ENCODE assay signal across 29 mouse cellular contexts in genomic region chr5:106612151-106612550, GRCm38 (mm10). TPM values are rescaled to one million over a fixed set of nuclear protein-coding genes. Genes with fewer than 3 reads are reported as not detected.
"Had no signal": no experiment of that assay in that cellular context is flagged by ENCODE, and none has a peak within 500 bp of the region (broad histone marks: within the 10 kb centered on the region; RNA-seq: fewer than 3 reads in every experiment).

No protein-coding gene starts in this region.

- H3K9me3 ChIP-seq: limb, embryonic 10.5 days; limb, embryonic 13.5 days; midbrain, embryonic 12.5 days; midbrain, embryonic 15.5 days; neural tube, embryonic 13.5 days; stomach, embryonic 15.5 days had no signal

- H3K9ac ChIP-seq: limb, embryonic 13.5 days; liver, embryonic 14.5 days; liver, postnatal 0 days; lung, embryonic 14.5 days; midbrain, embryonic 12.5 days; midbrain, embryonic 15.5 days; neural tube, embryonic 13.5 days; stomach, embryonic 15.5 days had no signal

- H3K27ac ChIP-seq: layer of hippocampus, adult 2 months; limb, embryonic 10.5 days; limb, embryonic 13.5 days; liver, embryonic 14.5 days; macrophage; midbrain, embryonic 12.5 days; midbrain, embryonic 15.5 days; neural tube, embryonic 13.5 days; stomach, embryonic 15.5 days had no signal

- DNase-seq: kidney, postnatal 10 days; layer of hippocampus, adult 9-11 months; liver; liver, postnatal 0 days; lung, embryonic 14.5 days; retina, postnatal 1 day; right cerebral cortex, postnatal 25 days; spleen, adult 18-20 months; thymus, postnatal 25 days had no signal

- H3K4me1 ChIP-seq: limb, embryonic 10.5 days; midbrain, embryonic 12.5 days; midbrain, embryonic 15.5 days; neural tube, embryonic 13.5 days; stomach, embryonic 15.5 days had no signal

- H3K27me3 ChIP-seq: limb, embryonic 13.5 days; midbrain, embryonic 12.5 days; midbrain, embryonic 15.5 days; neural tube, embryonic 13.5 days; stomach, embryonic 15.5 days had no signal

- ATAC-seq: inflammation-experienced regulatory T-cells, adult 6 months; liver, postnatal 0 days; lung, postnatal 0 days; midbrain, embryonic 15.5 days had no signal

- H3K4me2 ChIP-seq: limb, embryonic 13.5 days; lung, embryonic 14.5 days; midbrain, embryonic 12.5 days; midbrain, embryonic 15.5 days; neural tube, embryonic 13.5 days; stomach, embryonic 15.5 days had no signal

- H3K36me3 ChIP-seq: midbrain, embryonic 15.5 days; stomach, embryonic 15.5 days had no signal

- H3K4me3 ChIP-seq: layer of hippocampus, adult 2 months; limb, embryonic 10.5 days; limb, embryonic 13.5 days; midbrain, embryonic 12.5 days; midbrain, embryonic 15.5 days; myocyte; neural tube, embryonic 13.5 days; stomach, embryonic 15.5 days had no signal

RNA-seq across cellular contexts. Expression of gene Gm17304, which starts 3.3 kb away (rescaled TPM):
- total RNA-seq: layer of hippocampus, adult 2 months; layer of hippocampus, postnatal 25 days; left cerebral cortex, adult 18-20 months; left cerebral cortex, postnatal 25 days; megakaryocyte, adult 5-6 weeks; monocyte, adult 5-6 weeks; neutrophil, adult 5-6 weeks had no signal
- polyA plus RNA-seq: inflammation-experienced regulatory T-cells, adult 6 months; kidney, embryonic 14.5 days; limb, embryonic 10.5 days; limb, embryonic 13.5 days; liver, embryonic 14.5 days; liver, postnatal 0 days; lung, embryonic 14.5 days; lung, postnatal 0 days; macrophage; midbrain, embryonic 12.5 days; midbrain, embryonic 15.5 days; myocyte; neural tube, embryonic 13.5 days; stomach, embryonic 15.5 days; thymus, postnatal 0 days had no signal
